Mouse (Mus musculus) left cerebral cortex, adult 8-10 months (tissue): ENCODE data around the gene Nlrc3. TPM values are rescaled to one million over a fixed set of nuclear protein-coding genes. Genes with fewer than 3 reads are reported as not detected.
A peak's percentile ranks its signal among the peaks of the same experiment; 100 is the strongest.
"Not testable (repeated sequence)": the region's sequence is repeated elsewhere in the genome, so short reads cannot be mapped to it uniquely, and the experiment has no call there.

Experiments used
- DNase-seq, 2 experiments: peaks; one replicate each; pipeline ENCODE4 v3.0.0; 2022; ENCODE audit warnings: low spot score in 2 of 2
- total RNA-seq, 4 experiments: library from RNA; stranded (reverse); gene quantifications; 2 replicates each; pipeline ENCODE4 v1.2.4; 2022

Gene Nlrc3
- 1 to 10 TPM; 1.6 to 2.6 (median 2.4) TPM for total RNA-seq

- no peak for DNase-seq
Measured at GRCm38 (mm10) chr16:3976251-3976671, at the start of gene Nlrc3. Gene Nlrc3, minus strand, starts transcription at chr16:3976632.

DNA sequence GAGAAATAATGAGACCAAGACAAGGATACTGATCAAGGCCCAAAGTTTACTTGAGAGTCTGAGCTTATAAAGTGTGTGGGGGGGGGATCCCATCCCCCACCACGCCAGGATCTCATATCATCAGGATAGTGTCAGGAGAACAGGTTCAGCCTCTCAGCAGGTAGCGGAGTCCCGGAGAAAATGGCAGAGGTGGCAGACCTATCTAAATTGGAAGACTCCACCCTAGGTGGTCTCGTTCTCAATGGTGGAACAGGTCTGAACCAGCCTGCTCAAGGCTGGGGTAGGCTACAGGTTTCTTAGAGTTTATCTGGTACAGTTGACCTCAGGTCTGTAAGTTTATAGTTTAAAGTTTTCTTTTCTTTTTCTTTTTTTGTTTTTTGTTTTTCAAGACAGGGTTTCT lies 46.3 kb upstream of the Nlrc3 start:
- no peak for DNase-seq

DNA sequence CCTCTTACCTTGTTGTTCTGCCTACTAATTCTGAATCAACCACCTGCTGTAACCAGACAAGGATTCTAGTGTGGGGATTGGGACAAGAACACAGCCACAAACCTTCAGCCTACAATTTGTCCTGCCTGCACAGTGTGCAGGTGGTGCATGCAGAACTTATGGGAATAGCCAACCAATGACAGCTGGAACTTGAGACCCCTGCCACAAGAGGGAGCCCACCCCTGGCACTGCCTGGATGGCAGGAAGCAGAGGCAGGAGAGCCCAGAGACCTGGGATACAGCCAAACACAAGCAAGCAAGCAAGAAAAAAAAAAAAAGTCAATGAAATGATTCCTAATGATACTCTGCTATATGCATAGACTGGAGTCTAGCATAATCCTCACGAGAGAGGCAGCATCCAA lies 44.8 kb upstream of the Nlrc3 start:
- no peak for DNase-seq

DNA sequence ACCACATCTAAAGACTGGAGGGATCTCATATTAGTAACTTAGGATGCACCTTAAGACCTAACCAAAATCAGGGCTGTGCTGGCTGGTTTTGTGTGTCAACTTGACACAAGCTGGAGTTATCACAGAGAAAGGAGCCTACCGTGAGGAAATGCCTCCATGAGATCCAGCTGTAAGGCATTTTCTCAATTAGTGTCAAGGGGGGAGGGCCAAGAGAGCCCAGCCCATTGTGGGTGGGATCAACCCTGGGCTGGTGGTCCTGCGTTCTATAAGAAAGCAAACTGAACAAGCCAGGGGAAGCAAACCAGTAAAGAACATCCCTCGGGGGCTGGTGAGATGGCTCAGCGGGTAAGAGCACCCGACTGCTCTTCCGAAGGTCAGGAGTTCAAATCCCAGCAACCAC lies 41.0 kb upstream of the Nlrc3 start:
- not testable (repeated sequence) for DNase-seq

- DNase-seq = not testable (repeated sequence)
Measured at GRCm38 (mm10) chr16:4016786-4017185, 40.4 kb upstream of the Nlrc3 start.

- DNase-seq = no peak
Measured at GRCm38 (mm10) chr16:4014040-4014668, 37.7 kb upstream of the Nlrc3 start.

DNA sequence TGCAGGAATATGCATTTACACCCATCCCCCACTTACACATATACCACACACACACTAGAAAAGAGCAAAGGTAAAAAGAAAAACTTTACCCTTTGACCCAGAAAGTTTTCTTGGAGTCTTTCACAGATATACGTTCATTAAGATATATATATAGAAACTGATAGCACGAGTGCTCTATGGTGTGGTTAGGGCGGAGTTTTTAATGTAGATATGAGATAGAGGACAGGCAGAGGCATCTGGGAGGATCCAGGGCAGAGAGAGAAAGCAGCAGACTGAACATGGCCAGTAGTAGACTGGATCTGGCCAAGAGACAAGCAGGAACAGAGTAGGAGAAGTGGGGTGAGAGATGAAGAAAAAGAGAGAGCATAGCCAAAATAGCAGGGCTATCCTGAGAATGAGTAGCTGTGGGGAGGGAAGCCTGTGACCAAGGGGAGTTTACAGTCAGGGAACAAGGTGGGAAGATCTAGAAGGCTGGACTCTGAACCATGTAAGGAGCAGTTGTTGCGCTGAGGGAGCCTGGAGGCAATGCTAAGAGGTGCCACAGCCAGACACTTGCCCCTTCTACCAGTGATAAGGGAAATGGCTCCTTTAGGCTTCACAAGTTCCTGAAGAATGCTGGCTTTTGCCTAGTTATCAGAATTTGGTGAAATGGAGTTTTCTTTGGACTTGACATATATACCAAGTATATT lies 36.6 kb upstream of the Nlrc3 start:
- DNase-seq = no peak

DNA sequence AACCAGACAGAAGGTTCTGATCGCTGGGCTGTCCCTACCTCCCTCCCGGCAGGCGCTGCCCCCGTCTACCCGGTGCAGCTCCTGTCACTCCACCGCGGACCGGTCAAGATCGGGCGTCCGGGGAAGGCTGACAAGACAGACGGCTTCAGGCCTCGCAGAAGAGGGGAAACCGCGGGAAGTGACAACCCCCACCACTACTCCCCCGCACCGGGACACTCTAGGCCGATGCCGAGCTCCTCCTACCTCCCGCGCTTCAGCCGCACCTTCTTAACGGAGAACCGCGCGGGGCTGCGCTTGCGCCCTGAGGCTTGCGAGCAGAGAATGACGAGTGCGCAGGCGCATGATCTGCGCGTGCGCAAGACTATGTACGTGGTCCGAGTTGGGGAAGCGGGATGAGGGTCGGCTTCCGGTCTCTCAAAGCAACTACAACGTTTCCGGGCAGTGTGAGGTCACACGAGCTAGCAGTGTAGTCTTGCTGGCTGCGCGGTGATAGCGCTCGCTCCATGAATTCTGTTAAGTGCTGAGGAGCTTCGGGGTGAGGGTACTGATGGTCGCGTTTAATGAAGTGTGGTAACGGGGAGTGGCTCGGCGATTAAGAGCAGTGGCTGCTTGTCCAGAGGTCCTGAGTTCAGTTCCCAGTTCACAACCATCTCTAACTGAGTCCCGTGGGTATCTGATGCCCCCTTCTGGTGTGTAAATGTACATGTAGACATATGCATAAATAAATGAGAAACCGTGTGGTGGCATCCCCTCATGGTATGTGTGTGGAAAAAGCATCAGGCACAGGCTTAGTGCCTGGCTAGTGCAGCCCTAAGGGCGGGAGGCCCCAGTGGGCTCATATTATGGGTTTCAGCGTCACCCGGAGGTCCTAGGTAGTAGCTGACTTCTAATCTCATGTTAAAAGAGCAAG lies 27.3 kb upstream of the Nlrc3 start, which contains the start of gene Slx4:
Slx4 (minus strand) TSS at position 282 of the 910 bp plus-strand sequence.
- peak; percentile 94 to 96 for DNase-seq

DNA sequence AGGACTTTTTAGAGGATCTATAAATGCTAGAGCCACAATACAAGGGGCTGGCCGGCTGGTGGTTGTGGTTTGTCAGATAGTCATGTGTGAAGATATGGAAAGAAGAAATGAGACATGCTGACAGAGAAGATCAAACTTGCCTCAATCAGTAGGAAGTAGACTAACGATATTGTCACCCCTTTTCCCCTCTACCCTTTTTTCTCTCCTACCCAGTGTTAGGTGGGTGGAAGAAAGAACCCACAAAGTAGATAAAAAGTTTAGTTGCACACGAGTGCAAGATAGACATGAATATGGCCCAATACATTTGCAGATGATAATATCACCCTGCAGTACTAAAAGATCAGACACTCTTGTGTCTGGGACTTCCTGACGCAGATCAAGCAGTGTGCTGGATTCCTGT lies 12.0 kb upstream of the Nlrc3 start:
- DNase-seq = no peak

- DNase-seq = no peak
Measured at GRCm38 (mm10) chr16:3983146-3983700, 6.8 kb upstream of the Nlrc3 start.

- no peak for DNase-seq
Measured at GRCm38 (mm10) chr16:3982173-3982572, 5.7 kb upstream of the Nlrc3 start.

DNA sequence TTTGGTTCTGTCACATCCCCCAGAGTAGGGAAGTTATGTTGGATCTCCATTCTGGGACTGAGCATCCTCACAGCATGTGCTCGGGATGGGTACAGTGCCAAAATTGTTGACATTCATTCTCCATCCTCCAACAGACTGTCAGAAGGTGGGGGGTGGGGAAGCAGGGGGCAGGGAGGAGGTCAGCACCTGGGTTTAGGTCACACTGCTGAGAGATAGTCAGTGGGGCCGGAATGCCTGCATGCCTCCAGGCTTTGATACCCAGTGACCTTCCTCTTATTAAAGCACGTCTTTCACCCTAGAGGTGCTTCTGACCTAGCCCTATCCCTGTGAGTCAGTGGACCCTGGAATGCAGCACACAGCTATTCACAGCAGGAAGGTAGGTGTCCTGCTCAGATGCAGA lies 280 bp upstream of the Nlrc3 start:
- no peak for DNase-seq

- no peak for DNase-seq
Measured at GRCm38 (mm10) chr16:3975658-3976057, 774 bp downstream of the Nlrc3 start.

DNA sequence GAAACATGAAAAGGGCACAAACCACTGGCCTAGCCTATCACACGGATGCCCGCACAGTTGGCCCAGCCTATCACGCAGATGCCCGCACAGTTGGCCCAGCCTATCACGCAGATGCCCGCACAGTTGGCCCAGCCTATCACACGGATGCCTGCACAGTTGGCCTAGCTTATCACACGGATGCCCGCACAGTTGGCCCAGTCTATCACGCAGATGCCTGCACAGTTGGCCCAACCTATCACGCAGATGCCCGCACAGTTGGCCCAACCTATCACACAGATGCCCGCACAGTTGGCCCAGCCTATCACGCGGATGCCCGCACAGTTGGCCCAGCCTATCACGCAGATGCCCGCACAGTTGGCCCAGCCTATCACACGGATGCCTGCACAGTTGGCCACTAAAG lies 2.0 kb downstream of the Nlrc3 start:
- DNase-seq = not testable (repeated sequence)

GRCm38 (mm10) chr16:3965534-3965933 lies 10.9 kb downstream of the Nlrc3 start:
- DNase-seq = no peak

DNA sequence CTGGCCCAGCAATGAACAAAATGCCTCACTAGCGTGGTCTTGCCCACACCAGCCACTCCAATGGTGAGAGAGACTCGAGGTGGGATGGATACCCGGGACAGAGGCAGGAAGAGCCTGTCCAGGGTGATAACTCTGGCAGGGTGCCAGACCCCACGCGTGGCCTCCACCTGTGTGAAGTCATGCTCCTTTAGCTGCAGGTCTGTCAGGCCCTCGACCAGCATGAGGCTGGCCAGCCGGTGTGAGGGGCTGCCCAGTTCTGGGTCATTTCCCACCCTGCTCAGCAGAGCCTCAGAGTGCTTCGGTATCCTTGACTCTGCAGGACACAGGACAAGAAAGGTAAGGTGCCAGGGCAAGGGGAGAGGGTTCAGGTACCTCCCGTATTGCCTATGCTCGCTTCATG lies 11.4 kb downstream of the Nlrc3 start:
- no peak for DNase-seq

GRCm38 (mm10) chr16:3959261-3959660 lies 17.2 kb downstream of the Nlrc3 start:
- DNase-seq = no peak

- no peak for DNase-seq
Measured at GRCm38 (mm10) chr16:3956369-3956768, 20.1 kb downstream of the Nlrc3 start.

DNA sequence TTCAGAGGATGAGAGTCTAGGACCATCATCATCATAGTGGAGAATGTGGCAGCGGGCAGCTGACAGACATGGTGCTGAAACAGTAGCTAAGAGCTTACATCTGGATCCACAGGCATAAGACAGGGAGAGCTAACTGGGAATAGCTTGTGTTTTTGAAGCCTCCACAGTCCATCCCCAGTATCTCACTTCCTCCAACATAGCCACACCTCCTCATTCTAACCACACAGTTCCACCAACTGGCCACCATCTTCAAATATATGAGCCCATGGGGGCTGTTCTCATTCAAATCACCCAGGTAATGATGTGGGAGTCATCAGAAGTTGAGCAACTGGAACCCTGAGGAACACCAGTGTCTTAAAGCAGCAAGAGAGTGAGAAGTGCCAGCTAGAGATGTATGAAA lies 25.3 kb downstream of the Nlrc3 start:
- no peak for DNase-seq

GRCm38 (mm10) chr16:3934701-3935100 lies 41.7 kb downstream of the Nlrc3 start:
- no peak for DNase-seq

DNA sequence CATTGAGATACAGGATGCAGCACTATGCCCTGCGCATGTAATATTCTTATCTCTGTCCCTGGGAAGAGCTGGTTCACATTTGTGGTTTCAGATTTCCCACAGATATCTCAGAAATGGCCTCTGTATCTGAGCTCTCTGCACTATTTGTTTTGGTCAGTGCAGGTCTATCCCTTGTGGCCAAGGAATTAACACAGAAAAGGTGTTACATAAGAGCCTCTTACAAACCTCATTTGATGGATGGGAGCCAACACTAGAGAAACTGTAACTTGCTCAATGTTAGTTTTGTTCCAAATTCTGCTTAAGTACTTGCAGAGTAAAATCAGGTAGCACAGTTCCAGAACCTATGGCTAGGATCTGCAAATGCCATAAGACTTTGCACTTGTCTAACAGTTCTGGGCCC lies 42.3 kb downstream of the Nlrc3 start:
- no peak for DNase-seq

DNA sequence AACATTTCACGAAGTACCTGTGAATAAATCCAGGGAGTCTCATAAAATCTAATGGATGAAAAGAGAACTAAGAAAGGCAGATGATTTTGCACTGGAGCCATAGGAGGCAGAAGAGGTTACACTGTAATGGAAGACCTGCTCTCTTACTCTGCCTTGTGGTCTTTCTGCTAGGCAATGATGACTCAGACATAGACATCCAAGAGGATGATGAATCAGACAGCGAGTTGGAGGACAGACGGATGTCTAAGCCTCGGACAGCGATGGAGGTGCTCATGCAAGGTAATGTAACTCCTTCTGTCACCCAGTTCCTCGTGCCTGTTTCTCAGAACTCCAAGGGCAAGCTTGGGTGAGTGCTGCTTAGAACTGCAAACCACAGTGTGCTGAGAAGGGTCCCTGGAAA lies 42.9 kb downstream of the Nlrc3 start:
- DNase-seq = no peak
